Mouse (Mus musculus) fat pad, adult 2 months (tissue): ENCODE measurements around the gene 1700016C15Rik.
A peak's percentile ranks its signal among the peaks of the same experiment; 100 is the strongest.

Experiments
- DNase-seq: peaks from one replicate; pipeline ENCODE4 v3.0.0-alpha.2; 2011; ENCODE audit warnings: low read depth, low spot score; ENCODE audit errors: extremely low read depth

Gene 1700016C15Rik

GRCm38 (mm10) chr1:177729043-177730024 is at the start of gene 1700016C15Rik:
Gene 1700016C15Rik, plus strand, starts transcription at chr1:177729814.
- DNase-seq: no peak

- DNase-seq: no peak
Measured at GRCm38 (mm10) chr1:177681239-177681638, 48.4 kb upstream of the 1700016C15Rik start.

- no peak for DNase-seq
Measured at GRCm38 (mm10) chr1:177683931-177684836, 45.4 kb upstream of the 1700016C15Rik start.

- DNase-seq: no peak
Measured at GRCm38 (mm10) chr1:177684901-177685300, 44.7 kb upstream of the 1700016C15Rik start.

- DNase-seq: no peak
Measured at GRCm38 (mm10) chr1:177686137-177686536, 43.5 kb upstream of the 1700016C15Rik start.

GRCm38 (mm10) chr1:177686982-177687381 is 42.6 kb upstream of the 1700016C15Rik start:
- no peak for DNase-seq

- DNase-seq: no peak
Measured at GRCm38 (mm10) chr1:177692491-177692890, 37.1 kb upstream of the 1700016C15Rik start.

GRCm38 (mm10) chr1:177693486-177694252 is 35.9 kb upstream of the 1700016C15Rik start:
- DNase-seq: peak; percentile 4

GRCm38 (mm10) chr1:177700560-177700959 is 29.1 kb upstream of the 1700016C15Rik start:
- DNase-seq: no peak

- DNase-seq: no peak
Measured at GRCm38 (mm10) chr1:177702481-177703146, 27.0 kb upstream of the 1700016C15Rik start.

- DNase-seq: no peak
Measured at GRCm38 (mm10) chr1:177703147-177703807, 26.3 kb upstream of the 1700016C15Rik start.

- no peak for DNase-seq
Measured at GRCm38 (mm10) chr1:177705204-177705603, 24.4 kb upstream of the 1700016C15Rik start.

GRCm38 (mm10) chr1:177707571-177707970 is 22.0 kb upstream of the 1700016C15Rik start:
- DNase-seq: no peak

GRCm38 (mm10) chr1:177708583-177709055 is 21.0 kb upstream of the 1700016C15Rik start:
- peak; percentile 11 for DNase-seq

GRCm38 (mm10) chr1:177711000-177711399 is 18.6 kb upstream of the 1700016C15Rik start:
- DNase-seq: no peak

- no peak for DNase-seq
Measured at GRCm38 (mm10) chr1:177711418-177711817, 18.2 kb upstream of the 1700016C15Rik start.

- DNase-seq: no peak
Measured at GRCm38 (mm10) chr1:177713635-177714396, 15.8 kb upstream of the 1700016C15Rik start.

- DNase-seq: no peak
Measured at GRCm38 (mm10) chr1:177714397-177715012, 15.1 kb upstream of the 1700016C15Rik start.
